Mouse (Mus musculus): ENCODE data around the gene Psd.

The Psd gene

GRCm38 (mm10) chr19:46306751-46307289 lies 20.1 kb downstream of the Psd start:
- DNase-seq (ENCODE audit: low read depth, low spot score), result no peak

DNA sequence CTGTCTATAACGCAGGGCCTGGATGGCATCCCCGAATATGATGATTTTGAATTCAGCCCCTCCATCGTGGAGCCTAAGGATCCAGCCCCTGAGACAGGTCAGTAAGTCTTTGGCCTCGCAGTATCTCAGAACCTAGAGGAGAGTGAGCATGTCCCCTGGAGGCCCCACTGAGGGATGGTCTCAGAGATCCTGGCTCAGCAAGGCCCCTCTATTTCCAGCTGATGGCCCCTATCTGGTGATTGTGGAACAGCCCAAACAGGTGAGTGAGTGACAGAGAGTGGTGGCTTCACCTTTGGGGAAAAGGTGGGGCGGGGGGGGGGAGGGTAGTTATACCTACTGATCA lies 20.7 kb downstream of the Psd start:
- DNase-seq (ENCODE audit: low read depth, low spot score), result peak; percentile 21

DNA sequence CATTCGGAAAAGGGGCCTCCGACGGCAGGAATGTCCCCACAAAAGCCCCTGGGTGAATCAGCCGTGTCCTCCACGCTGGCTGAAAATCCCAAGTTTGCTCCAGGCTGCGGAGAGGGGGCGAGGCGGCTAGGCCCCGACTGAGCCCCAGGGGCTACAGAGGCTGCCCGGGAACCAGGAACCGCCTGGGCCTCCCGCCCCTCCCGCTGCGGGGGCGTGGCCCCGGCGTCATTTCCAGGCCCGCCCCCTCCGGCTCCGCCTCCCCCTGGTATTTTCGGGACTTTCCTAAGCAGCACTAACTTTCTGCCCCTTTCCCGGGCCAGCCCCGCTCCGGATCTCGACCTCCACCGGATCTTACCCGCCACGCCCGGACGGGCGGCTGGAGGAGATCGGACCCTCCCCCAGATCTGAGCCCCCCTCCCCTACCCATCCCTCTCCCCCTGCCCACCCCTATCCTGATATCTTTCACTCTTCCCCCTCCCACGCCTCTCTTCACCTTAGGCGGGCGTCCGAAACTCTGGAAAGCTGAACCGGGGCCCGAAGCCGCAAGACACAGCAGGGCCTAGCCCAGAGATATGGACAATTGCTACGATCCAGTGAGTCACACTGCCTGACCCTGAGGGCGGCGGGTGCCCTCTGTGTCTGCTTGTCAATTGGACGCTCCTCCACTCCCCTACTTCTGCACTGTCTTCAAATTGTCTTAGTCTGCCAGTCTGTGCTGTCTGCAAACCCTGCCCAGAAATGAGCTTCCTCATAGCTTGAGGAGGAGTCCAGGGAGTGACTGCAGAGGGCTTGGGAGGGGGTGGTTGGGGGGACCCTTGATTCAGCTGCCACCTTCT lies 21.3 kb downstream of the Psd start:
- peak; percentile 90 for DNase-seq (ENCODE audit: low read depth, low spot score)

DNA sequence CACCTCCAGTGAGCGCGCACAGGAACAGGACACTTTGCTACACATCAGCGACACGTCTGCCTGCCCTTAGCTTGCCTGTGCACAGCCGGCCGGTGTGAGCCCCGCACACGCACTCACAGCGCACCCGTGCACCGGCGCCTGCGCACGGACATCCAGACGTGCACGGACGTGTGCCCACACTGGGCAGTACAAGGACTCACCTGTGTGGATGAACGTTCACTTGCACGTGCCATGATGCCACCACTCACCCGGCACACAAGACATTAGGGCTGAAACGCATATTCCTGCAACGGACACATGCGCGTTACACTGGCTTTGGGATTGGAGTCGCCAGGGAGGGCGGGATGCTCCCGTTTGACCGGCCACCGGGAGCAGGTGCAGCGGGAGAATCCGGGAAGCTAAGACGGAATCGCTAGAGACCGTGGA lies 22.0 kb downstream of the Psd start:
- peak; percentile 62 for DNase-seq (ENCODE audit: low read depth, low spot score)

- DNase-seq (ENCODE audit: low read depth, low spot score), result peak; percentile 98
Observed at GRCm38 (mm10) chr19:46304216-46304841, 22.6 kb downstream of the Psd start, which contains the start of gene Nfkb2. Gene Nfkb2, plus strand, starts transcription at chr19:46304320.

- DNase-seq (ENCODE audit: low read depth, low spot score), result no peak
Observed at GRCm38 (mm10) chr19:46303251-46304215, 23.4 kb downstream of the Psd start.

DNA sequence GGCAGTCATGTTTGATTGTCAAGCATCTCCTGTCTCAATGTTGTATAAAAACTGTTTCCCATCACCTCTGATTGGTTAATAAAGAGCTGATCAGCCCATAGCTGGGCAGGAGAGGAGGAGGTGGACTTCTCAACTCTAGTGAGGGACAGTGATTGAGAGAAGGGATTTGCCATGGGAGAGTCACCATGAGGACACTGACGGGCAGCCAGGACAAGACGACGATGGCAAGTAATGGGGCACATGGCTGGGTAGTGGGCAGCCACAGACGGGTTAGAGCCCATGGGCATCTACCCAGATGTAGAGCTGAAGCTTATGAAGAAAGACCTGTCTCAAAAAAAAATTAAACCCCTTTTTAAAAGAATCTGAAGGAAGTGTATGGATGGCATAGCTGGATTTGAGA lies 24.4 kb downstream of the Psd start:
- DNase-seq (ENCODE audit: low read depth, low spot score), result no peak

- DNase-seq (ENCODE audit: low read depth, low spot score), result no peak
Observed at GRCm38 (mm10) chr19:46300294-46301045, 26.5 kb downstream of the Psd start.

DNA sequence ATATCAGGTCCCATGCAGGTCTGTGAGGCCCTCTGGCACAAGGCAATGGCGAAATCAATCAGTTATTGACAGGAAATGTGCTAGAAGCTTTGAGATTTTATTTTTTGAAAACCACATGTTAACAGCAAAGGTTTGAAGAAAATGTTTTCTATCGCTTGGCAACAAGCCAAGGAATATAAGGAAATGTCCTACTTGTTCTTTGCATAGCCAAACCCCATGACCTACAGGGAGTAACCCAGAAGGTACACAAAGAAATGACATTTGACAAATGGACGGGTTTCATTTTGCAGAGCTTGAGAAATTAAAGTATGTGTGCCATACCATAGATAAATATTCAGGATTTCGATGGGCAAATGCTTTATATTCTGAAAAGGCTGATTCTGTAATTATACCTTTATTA lies 30.0 kb downstream of the Psd start:
- no peak for DNase-seq (ENCODE audit: low read depth, low spot score)

- peak; percentile 74 for DNase-seq (ENCODE audit: low read depth, low spot score)
Observed at GRCm38 (mm10) chr19:46290535-46291105, 36.3 kb downstream of the Psd start.

GRCm38 (mm10) chr19:46287566-46287965 lies 39.4 kb downstream of the Psd start:
- no peak for DNase-seq (ENCODE audit: low read depth, low spot score)

DNA sequence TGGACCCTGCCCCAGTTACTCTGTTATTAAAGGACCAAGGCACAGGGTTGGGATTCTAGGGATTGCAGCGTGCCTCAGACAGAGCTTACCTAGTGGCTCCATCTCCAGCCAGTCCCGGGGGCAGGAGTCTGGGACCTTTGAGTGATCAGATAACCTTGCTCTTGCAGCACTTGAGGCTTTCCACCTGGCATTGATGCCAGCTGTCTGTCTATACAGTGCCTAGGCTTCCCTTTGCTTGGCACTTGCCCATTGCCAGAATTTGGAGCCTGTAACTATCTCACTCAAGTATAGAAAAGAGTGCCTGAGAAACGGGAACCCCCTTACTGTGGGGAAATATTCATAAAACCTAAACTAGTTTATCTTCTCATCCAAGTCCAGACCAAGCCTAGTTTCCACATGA lies 40.0 kb downstream of the Psd start:
- no peak for DNase-seq (ENCODE audit: low read depth, low spot score)

- no peak for DNase-seq (ENCODE audit: low read depth, low spot score)
Observed at GRCm38 (mm10) chr19:46286047-46286446, 40.9 kb downstream of the Psd start.

DNA sequence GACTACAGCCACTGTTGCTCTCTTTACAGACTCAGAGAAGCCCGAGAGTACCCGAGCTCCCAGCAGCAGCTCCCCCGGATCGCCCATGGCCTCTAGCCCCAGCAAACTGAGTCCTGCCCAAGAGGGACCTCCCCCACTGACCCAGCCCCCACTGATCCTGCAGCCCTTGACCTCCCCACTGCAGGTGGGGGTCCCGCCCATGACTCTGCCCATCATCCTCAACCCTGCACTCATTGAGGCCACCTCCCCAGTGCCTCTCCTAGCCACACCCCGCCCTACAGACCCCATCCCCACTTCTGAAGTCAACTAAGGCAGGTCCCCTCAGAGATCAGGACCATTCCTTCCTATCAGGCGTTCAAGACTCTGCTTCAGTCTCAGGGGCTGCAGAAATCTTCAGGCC lies 41.3 kb downstream of the Psd start:
- DNase-seq (ENCODE audit: low read depth, low spot score), result no peak

- DNase-seq (ENCODE audit: low read depth, low spot score), result no peak
Observed at GRCm38 (mm10) chr19:46284686-46285085, 42.3 kb downstream of the Psd start.

- peak; percentile 34 for DNase-seq (ENCODE audit: low read depth, low spot score)
Observed at GRCm38 (mm10) chr19:46282081-46282849, 44.7 kb downstream of the Psd start.

DNA sequence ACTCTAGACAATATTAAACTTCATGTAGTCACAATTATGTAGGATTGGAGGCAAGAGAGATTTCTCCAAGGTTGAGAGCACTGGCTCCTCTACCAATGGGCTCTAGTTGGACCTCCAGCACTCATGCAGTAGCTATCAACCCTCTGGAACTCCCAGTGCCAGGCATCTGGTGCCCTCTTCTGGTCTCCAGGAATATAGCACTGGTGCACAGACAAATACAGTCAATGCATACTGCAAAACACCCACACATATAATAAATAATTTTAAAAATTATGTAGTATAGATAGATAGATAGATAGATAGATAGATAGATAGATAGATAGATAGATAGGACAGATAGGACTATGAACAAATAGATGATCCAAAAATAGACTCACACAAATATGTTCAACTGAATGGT lies 51.6 kb downstream of the Psd start:
- DNase-seq (ENCODE audit: low read depth, low spot score), result peak; percentile 62

DNA sequence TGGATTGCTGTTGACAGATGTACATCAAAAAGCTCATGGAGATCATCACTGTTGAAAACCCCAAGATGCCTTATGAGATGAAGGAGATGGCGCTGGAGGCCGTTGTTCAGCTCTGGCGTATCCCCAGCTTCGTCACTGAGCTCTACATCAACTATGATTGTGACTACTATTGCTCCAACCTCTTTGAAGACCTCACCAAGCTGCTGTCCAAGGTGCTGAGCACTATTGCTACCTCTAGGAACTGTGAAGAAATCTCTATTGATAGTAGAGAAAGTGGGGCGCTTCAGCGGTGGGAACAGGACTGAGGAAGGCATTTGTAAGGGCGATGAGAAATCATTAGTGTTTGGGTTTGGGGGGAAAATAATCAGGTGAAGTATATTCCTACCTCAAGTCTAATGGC lies 62.2 kb downstream of the Psd start:
- DNase-seq (ENCODE audit: low read depth, low spot score), result peak; percentile 26

All from 3T3-L1 (cell line).